Mouse (Mus musculus): Measurements from ENCODE around the gene Pou2f1. TPM values are rescaled to one million over a fixed set of nuclear protein-coding genes. Genes with fewer than 3 reads are reported as not detected.

The Pou2f1 gene
- polyA plus RNA-seq, 1 experiment: 10.8 TPM

DNA sequence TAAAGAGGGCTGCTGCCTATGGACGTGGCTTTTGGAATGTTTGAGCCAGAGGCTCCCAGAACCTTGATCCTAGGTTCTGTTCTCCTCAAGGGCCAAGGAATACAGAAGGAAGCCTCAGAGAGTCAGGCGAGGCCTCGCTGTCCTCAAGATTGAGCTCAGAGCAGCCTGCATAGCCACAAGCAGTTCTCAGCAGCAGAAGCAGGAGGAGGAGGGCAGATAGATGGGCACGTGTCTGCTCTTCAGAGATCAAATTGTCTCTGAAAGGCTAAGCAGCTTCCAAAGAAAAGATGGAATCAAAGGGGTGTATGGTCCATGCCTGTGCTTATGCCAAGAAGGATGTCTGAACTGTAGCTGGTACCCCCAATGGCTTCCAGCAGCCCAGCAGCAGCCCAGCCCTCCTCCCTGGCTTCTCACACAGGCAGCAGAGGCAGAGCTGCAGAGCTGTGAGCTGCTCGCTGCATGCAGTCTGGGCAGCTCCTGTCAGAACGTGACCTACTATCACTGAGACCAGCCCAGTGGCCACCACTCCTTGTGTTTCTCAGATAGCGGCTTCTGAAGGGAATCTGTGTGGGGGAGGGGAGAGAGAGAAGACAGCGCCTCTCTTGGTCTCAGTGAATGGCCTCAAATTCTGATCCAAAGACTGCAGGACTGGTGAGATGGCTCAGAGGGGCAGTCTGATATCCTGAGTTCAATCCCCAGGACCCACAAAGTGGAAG is 184.2 kb downstream of the Pou2f1 start:
- Histone ChIP-seq H3K27me3 (replicated peaks; ENCODE audit: control insufficient read depth, insufficient read depth, low read length) (no peaks in the 10 kb centered on the region), H3K36me3 (ENCODE audit: control insufficient read depth, insufficient read depth, low read length) (no peaks in the 10 kb centered on the region), H3K27ac (ENCODE audit: insufficient read depth, low read depth, low read length) (no peak overlapping the region), H3K4me1 (ENCODE audit: control insufficient read depth, insufficient read depth, low read length) (no peaks in the 10 kb centered on the region), H3K4me3 (ENCODE audit: insufficient read depth, low read depth, low read length) (no peak overlapping the region)
- 55% methylated on average over 8 of the region's 8 CpGs for WGBS
- DNase-seq: no peak
- TF ChIP-seq CTCF (conservative IDR thresholded peaks at IDR 0.05; ENCODE audit: insufficient read depth, insufficient read length, low read depth, low read length): no peak
- no peak for TF ChIP-seq POLR2A (IDR thresholded peaks at IDR 0.05; ENCODE audit: low read depth, low read length)

DNA sequence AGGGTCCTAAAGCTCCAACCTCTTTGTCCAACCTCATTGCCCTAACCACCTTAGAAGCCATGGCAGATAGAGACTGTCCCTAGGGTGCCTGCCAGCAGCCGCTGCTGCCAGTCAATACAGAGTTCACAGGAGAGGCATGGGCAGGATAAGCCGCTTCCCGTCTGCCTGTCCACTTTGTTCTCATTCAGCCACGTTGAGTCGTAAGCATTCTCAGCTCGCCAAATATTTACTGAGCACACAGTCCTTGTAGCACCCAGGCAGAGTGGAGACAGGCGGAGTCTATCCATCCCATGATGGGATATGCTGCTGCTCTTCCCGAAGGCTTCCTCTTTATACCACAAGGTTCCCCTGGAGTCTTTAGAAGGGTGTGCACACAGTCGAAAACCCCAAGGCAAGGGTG is 185.2 kb downstream of the Pou2f1 start:
- H3K36me3 ChIP-seq (ENCODE audit: control insufficient read depth, insufficient read depth, low read length): no peaks in the 10 kb centered on the region
- WGBS: 69% methylated on average over 9 of the region's 9 CpGs
- no peak for TF ChIP-seq POLR2A (IDR thresholded peaks at IDR 0.05; ENCODE audit: low read depth, low read length)
- no peak for TF ChIP-seq CTCF (conservative IDR thresholded peaks at IDR 0.05; ENCODE audit: insufficient read depth, insufficient read length, low read depth, low read length)
- no peaks in the 10 kb centered on the region for H3K4me1 ChIP-seq (ENCODE audit: control insufficient read depth, insufficient read depth, low read length)
- no peaks in the 10 kb centered on the region for H3K27me3 ChIP-seq (replicated peaks; ENCODE audit: control insufficient read depth, insufficient read depth, low read length)
- no peak overlapping the region for H3K4me3 ChIP-seq (ENCODE audit: insufficient read depth, low read depth, low read length)
- DNase-seq: no peak
- H3K27ac ChIP-seq (ENCODE audit: insufficient read depth, low read depth, low read length): no peak overlapping the region

DNA sequence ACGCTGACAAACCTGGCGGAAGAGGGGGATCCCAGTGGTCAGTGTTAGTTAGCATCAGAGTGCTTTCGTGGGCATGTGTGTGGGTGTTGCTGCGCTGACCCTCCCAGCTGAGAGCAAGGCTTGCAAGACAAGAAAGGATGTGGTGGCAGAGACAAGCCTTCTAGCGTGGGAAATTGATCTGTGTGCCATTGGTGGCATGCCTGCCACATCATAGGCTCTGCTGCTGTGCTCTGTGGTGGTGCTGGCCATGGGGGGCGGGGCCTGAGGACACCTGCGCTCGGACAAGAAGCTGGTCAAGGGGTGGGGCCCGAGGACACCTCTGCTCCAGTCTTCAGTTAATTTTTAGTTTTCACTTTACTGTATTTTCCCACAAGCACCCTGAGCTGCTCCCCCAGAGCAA is 186.1 kb downstream of the Pou2f1 start:
- WGBS: 77% methylated on average over 9 of the region's 9 CpGs
- Histone ChIP-seq H3K4me3 (ENCODE audit: insufficient read depth, low read depth, low read length) (no peak overlapping the region), H3K27ac (ENCODE audit: insufficient read depth, low read depth, low read length) (no peak overlapping the region), H3K36me3 (ENCODE audit: control insufficient read depth, insufficient read depth, low read length) (no peaks in the 10 kb centered on the region), H3K27me3 (replicated peaks; ENCODE audit: control insufficient read depth, insufficient read depth, low read length) (no peaks in the 10 kb centered on the region), H3K4me1 (ENCODE audit: control insufficient read depth, insufficient read depth, low read length) (no peaks in the 10 kb centered on the region)
- DNase-seq: no peak
- TF ChIP-seq CTCF (conservative IDR thresholded peaks at IDR 0.05; ENCODE audit: insufficient read depth, insufficient read length, low read depth, low read length) (no peak), POLR2A (IDR thresholded peaks at IDR 0.05; ENCODE audit: low read depth, low read length) (no peak)

Other genes with a start within 250 kb of the Pou2f1 start
- 86.9 and 89.7 TPM in 2 replicates for gene Creg1, start 238.9 kb downstream of the Pou2f1 start, polyA plus RNA-seq (2012; rRNA removed)
- gene Cd247, start 214.0 kb downstream of the Pou2f1 start, polyA plus RNA-seq (2012; rRNA removed): 1.1 and 5.5 TPM in 2 replicates
- 0.30 TPM in 1 of 2 replicates, not detected in the other for gene Dusp27, start 125.2 kb upstream of the Pou2f1 start, polyA plus RNA-seq (2012; rRNA removed)
- gene Gpa33, start 127.6 kb upstream of the Pou2f1 start, polyA plus RNA-seq (2012; rRNA removed): 0.09 and 0.49 TPM in 2 replicates
- gene Mael, start 236.1 kb upstream of the Pou2f1 start, polyA plus RNA-seq (2012; rRNA removed): 0.11 TPM in 2 replicates